Mouse (Mus musculus): ENCODE measurements around the gene Vps13d.

Gene Vps13d

GRCm38 (mm10) chr4:144939847-144940411 is 254.9 kb downstream of the Vps13d start:
- no peak for DNase-seq (ENCODE audit: low spot score)

GRCm38 (mm10) chr4:144936563-144937154 is 258.1 kb downstream of the Vps13d start:
- DNase-seq (ENCODE audit: low spot score): no peak

GRCm38 (mm10) chr4:144934501-144934900 is 260.3 kb downstream of the Vps13d start:
- no peak for DNase-seq (ENCODE audit: low spot score)

- DNase-seq (ENCODE audit: low spot score): no peak
Observed at GRCm38 (mm10) chr4:144931167-144931566, 263.6 kb downstream of the Vps13d start.

GRCm38 (mm10) chr4:144930366-144930765 is 264.4 kb downstream of the Vps13d start:
- DNase-seq (ENCODE audit: low spot score): peak; percentile 65

GRCm38 (mm10) chr4:144929811-144930221 is 265.0 kb downstream of the Vps13d start:
- DNase-seq (ENCODE audit: low spot score): peak; percentile 63

- DNase-seq (ENCODE audit: low spot score): no peak
Observed at GRCm38 (mm10) chr4:144928693-144929436, 265.9 kb downstream of the Vps13d start.
